Mouse (Mus musculus): Measurements from ENCODE around the gene Ush1g.

Ush1g gene

DNA sequence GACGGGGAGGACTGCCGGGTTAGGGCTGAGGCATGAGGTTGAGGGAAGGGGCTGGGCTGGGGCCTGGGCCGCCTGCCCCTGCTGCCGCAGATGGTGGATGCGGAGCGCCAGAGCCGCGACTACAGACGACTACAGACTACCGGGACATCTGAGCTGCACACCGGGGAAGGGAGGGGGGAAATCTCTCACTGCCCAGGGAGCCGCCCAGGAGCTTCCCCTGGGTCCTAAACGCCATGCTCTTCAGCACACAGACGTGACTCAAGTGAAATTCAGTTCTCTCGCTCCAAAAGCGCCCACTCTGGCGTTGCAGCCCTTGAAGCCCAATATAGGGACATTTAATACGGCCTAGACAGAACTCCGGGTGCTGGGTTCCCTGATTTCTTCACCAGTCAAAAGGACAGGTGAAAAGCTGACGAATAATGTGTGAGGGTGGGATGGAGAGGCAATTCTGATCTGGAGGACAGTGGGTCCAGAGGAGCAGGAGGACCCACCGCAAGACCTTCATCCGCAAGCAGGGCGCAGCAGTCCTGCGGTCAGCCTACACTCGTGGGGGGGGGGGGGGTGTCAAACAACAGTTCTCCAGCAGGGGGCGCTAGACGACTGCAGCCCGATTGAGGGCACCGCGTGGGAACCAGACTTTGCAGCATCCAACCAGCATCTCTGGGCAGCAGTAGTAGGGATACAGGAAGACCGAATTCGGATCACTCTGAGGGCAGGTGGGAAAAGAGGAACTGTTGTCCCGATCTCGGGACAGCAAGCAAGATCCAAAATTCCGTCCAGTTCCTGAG, at the start of gene Ush1g:
Gene Ush1g (minus strand): TSS at position 136 of the 788 bp plus-strand sequence.
- DNase-seq (ENCODE audit: extremely low spot score, low spot score), result peak; percentile 92

GRCm38 (mm10) chr11:115371354-115371753, 49.5 kb upstream of the Ush1g start:
- no peak for DNase-seq (ENCODE audit: extremely low spot score, low spot score)

- DNase-seq (ENCODE audit: extremely low spot score, low spot score), result no peak
These were observed 48.5 kb upstream of the Ush1g start for GRCm38 (mm10) chr11:115370368-115370767.

DNA sequence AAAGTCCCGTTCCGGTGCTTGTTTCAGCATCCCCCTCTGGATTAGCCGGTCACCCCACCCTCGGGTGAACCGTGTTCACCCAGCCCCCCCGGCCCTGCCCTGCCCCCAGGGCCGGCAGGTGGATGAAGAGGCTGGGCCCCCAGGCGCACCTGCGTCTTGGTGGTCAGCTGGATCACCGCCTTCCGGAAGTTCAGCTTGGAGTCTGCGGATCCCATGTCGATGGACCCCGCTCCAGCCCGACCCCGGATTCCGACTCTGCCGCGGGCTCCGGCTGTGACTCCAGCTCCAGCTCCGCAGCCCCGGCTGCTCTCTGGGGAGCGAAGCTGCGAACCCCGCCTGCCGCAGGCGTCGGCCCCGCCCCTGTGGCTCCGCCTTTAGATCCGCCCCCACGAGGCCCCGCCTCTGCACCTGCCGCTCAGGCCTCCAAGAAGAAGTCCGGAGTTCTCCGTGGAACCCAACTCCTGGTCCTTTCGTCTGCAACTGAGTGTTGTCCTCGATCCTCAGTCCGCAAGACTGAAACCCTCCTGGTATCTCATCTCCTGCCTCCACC, 45.6 kb upstream of the Ush1g start, which contains the start of gene Hid1:
Gene Hid1 (minus strand): TSS at position 362 of the 550 bp plus-strand sequence.
- DNase-seq (ENCODE audit: extremely low spot score, low spot score), result peak; percentile 66

GRCm38 (mm10) chr11:115366706-115367394, 45.0 kb upstream of the Ush1g start:
- DNase-seq (ENCODE audit: extremely low spot score, low spot score), result peak; percentile 37

DNA sequence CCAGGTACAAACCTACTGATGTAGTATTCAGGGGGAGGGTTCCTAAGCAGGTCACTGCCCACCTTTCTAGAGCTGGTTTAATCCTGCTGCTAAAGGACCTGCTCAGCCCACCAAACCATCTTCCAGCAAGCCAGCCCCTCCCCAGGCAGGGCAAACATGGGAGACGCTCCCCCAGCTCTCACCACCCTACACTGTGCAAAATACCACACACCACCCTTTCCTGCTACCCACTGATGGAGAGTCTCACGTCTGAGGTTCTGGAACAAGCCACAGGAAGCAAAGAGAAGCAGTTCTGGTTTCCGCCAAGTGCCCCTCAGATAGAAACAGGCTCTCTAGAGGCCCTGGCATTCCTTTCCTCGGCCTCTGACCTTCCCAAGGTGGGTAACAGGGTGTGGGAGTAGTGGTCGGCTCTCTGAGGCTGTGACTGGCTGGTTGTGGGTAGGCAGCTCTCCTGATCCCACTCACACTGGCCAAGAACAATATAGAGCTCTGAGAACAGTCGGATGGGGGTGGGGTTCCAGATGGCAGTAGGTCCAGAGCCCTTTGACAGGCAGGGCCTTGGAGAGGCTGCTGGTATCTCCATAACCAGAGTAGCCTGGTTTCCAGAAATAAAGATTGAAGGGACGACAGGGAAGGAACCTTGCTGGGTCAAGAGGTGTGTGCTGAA, 44.3 kb upstream of the Ush1g start:
- DNase-seq (ENCODE audit: extremely low spot score, low spot score), result no peak

- no peak for DNase-seq (ENCODE audit: extremely low spot score, low spot score)
These were observed 42.3 kb upstream of the Ush1g start for GRCm38 (mm10) chr11:115364136-115364535.

DNA sequence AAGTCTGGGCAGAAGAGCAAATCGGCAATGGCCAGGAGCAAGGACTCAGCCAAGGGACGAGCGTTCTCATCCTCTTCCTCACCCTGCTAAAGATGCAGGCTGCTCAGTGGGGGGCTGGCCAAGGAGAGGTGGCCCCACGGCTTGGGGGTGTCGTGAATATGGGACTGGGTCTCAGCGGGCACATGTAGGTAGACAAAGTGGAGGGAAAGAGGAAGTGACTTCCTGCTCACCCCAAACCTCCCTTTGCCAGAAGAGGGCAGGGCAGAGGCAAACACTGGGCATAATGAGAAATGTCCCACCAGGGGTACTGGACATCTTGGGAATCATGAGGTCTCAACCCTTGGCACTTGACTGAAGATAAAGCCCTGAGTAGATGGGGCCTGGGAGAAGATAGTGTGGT, 37.9 kb upstream of the Ush1g start:
- DNase-seq (ENCODE audit: extremely low spot score, low spot score), result no peak

- no peak for DNase-seq (ENCODE audit: extremely low spot score, low spot score)
These were observed 37.5 kb upstream of the Ush1g start for GRCm38 (mm10) chr11:115359293-115359692.

- peak; percentile 70 for DNase-seq (ENCODE audit: extremely low spot score, low spot score)
These were observed 36.6 kb upstream of the Ush1g start for GRCm38 (mm10) chr11:115358468-115358867.

- DNase-seq (ENCODE audit: extremely low spot score, low spot score), result peak; percentile 85
These were observed 32.3 kb upstream of the Ush1g start for GRCm38 (mm10) chr11:115354183-115354582.

- DNase-seq (ENCODE audit: extremely low spot score, low spot score), result no peak
These were observed 31.5 kb upstream of the Ush1g start for GRCm38 (mm10) chr11:115353375-115353774.

DNA sequence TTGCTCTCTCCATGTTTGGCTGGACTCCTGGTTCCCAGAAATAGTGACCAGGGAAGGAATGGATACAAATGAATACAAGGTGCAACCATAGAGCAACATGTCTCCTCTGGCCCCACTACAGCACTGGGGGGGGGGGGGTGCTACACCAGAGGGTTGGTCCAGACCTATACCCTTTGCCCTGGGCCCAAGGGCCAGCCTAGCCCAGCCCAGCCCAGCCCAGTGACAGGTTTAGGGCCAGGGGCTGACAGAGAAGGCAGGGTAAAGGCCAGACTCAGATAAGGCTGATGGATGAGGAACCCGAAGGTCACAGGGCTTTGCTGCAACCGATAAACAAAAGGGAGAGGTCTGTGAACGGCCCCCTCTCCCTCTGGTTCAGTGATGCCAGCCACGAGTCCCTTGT, 28.1 kb upstream of the Ush1g start:
- DNase-seq (ENCODE audit: extremely low spot score, low spot score), result no peak

DNA sequence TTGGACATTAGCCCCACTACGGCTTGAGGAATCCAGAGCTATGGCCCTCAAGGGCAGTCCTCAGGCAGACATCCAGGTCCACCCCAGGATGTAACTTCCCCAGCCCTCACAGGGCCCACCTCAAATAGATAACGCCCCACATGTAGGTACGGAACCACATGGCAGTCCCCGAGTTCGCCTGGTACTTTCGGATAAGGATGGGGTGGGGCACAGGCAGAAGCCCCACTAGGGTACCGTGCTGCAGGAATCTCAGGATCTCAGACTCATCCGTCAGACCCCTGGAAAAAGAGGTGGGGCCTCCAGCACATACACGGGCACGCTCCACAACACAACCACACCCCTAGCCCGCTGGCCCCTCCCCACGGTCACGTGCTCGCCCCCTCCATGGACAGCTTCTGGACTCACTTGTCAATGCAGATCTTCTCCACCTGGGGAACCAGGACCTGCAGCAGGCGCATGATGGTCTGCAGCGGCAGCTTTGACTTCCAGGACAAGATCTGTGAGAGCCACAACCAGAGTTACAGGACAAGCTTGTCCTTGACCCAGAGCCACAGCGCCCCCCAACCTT, 26.9 kb upstream of the Ush1g start:
- no peak for DNase-seq (ENCODE audit: extremely low spot score, low spot score)

DNA sequence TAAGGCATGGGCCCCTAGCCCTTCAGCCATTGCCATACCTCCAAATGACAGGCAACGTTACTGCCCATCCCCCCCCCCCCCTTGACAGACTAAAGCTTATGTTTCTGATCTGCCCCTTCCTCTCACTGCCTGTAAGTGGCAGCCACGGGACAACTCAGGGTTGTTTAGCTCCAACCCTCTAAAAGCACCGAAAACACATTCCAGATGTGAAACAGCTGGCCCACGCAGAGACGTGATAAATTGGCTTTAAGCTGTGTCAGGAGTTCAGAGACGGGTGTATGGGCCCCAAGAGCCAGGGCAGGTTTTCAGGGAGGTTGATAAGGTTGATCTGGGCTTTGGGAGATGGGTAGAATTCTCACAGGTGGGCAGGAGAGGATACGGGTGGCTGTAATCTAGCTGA, 23.7 kb upstream of the Ush1g start:
- no peak for DNase-seq (ENCODE audit: extremely low spot score, low spot score)

DNA sequence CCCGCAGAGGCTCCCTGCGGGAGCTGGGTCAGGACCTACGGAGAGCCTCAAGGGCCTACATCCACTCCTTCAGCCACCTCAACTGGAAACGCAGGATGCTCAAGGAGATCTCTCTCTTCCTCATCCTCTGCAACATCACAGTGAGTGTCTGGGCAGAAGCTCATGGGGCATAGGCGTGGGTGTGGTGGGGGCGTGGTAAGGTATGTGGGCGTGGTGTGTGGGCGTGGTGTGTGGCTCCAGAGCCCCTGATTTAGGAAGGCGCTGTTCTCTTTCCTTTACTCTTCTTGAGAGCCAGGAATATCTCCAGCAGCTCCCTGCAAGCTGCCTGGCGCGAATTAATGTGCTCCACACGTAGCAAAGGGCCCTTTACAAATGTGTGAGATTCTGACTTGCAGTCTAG, 23.1 kb upstream of the Ush1g start:
- no peak for DNase-seq (ENCODE audit: extremely low spot score, low spot score)

DNA sequence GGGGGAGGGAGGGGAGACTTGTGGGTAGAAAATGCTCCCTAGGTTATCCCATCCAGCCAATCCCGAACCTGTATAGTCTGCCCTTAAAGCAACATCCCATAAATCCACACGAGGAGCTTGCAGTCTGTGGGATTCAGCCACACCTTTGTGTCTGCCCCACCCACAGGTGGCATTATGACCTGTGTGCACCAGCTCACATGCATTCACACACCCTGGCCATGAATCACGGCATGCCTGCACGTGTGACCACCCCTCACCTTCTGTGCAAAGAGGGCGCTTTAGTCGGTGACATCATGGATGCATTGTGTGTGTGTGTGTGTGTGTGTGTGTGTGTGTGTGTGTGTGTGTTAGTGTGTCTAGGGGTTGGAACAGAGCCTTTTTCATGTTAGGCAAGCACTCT, 20.0 kb upstream of the Ush1g start:
- DNase-seq (ENCODE audit: extremely low spot score, low spot score), result no peak

- no peak for DNase-seq (ENCODE audit: extremely low spot score, low spot score)
These were observed 19.4 kb upstream of the Ush1g start for GRCm38 (mm10) chr11:115341246-115341645.

GRCm38 (mm10) chr11:115337826-115338225, 16.0 kb upstream of the Ush1g start:
- DNase-seq (ENCODE audit: extremely low spot score, low spot score), result no peak

DNA sequence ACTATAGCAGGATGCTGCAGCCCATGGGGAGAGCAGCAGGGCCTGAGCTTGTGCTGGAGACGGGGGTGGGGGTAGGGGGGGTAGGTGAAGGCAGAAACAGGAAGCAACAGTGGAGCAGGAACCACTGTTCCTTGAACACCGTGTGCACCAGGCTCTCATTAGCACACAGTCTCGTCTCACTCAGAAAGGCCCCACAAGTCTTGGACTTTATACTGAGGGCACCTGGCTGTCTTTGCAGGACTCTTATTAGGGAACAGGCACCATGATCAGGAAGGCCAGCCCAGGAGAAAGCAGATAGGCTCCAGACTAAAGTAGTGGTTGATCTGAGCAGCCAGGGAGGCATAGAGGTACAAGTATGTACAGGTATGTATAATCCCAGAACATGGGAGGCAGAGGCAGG, 15.5 kb upstream of the Ush1g start:
- no peak for DNase-seq (ENCODE audit: extremely low spot score, low spot score)

DNA sequence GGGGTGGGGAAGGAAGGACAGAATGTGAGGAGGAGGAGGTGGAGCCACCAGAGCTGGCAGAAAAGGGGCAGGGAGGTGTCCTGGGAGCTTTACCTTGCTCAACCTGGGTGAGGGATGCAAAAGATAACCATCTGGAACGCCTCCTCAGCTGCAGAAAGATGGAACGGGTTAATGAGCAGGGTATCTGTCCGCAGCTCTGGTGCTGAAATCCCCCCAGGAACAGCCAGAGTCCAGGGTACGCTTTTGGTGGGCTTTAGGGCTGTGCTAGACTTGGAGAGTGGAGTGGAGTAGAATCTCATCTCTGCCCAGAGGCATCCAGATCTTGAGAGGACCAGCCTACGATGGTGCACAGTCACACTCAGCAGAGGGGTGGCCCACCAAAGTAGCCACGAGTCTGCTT, 14.3 kb upstream of the Ush1g start:
- no peak for DNase-seq (ENCODE audit: extremely low spot score, low spot score)

DNA sequence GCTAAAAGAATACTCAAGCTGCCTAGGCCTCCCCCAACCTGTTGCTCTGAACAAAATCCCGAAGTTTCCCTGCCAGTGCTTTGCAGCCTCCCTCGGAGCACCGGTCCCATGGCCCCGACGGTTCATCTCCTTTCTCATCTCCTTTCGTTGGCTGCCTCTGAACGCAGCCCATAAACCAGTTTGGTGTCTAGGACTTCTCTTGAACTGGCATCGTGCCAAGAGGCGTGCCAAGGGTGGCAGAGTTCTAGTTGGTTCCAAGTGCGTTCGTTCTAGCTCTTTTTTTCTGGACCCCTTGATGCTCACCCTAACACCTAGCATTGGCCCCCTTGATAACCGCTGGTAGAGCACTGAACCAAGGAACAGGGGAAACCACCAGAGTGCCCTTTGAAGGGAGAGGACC, 13.4 kb upstream of the Ush1g start:
- no peak for DNase-seq (ENCODE audit: extremely low spot score, low spot score)
